Comparison of ENCODE assay signal across 7 mouse cellular contexts in genomic region chr7:128740334-128740733, GRCm38 (mm10). TPM values are rescaled to one million over a fixed set of nuclear protein-coding genes. Genes with fewer than 3 reads are reported as not detected.
DNase-seq lines count a peak whose midpoint lies in the region; ATAC-seq and TF ChIP-seq lines count a peak whose summit lies in the region.

Mcmbp (minus strand) TSS chr7:128740495.

- H3K27me3 ChIP-seq in intestine, postnatal 0 days (replicated peaks; ENCODE audit: control insufficient read depth, insufficient read depth, low read length): no peaks in the 10 kb centered on the region
- H3K27me3 ChIP-seq in midbrain, embryonic 12.5 days: peaks cover 10% of the 10 kb centered on the region
- no peaks in the 10 kb centered on the region for H3K27me3 ChIP-seq in small intestine, adult 2 months (ENCODE audit: control insufficient read depth, insufficient read depth, low read length)

- peak within 1 kb of the TSS; percentile 82 for H3K4me2 ChIP-seq in intestine, postnatal 0 days (replicated peaks; ENCODE audit: low read depth)
- peak within 1 kb of the TSS; percentile 91 for H3K4me2 ChIP-seq in midbrain, embryonic 12.5 days (replicated peaks)

- H3K4me3 ChIP-seq in intestine, postnatal 0 days (ENCODE audit: low read depth, low read length): peak within 1 kb of the TSS; percentile 97
- peak within 1 kb of the TSS; percentile 95 for H3K4me3 ChIP-seq in midbrain, embryonic 12.5 days
- peak within 1 kb of the TSS; percentile 94 for H3K4me3 ChIP-seq in small intestine, adult 2 months (ENCODE audit: low read depth, low read length)

- peak; percentile 72 for TF ChIP-seq POLR2A in small intestine, adult 2 months (IDR thresholded peaks at IDR 0.05; ENCODE audit: low read depth, low read length)

- H3K36me3 ChIP-seq in intestine, postnatal 0 days (ENCODE audit: control insufficient read depth, insufficient read depth): no peaks in the 10 kb centered on the region
- H3K36me3 ChIP-seq in midbrain, embryonic 12.5 days: 0 out of 2 replicates have a peak, but pooled peaks cover 7% of the 10 kb centered on the region
- no peaks in the 10 kb centered on the region for H3K36me3 ChIP-seq in small intestine, adult 2 months (ENCODE audit: control insufficient read depth, insufficient read depth, low read length)

- ATAC-seq in intestine, postnatal 0 days: peak; percentile 78
- peak; percentile 83 for ATAC-seq in midbrain, embryonic 12.5 days (ENCODE audit: low FRiP score, low read depth)

- peak within 1 kb of the TSS; percentile 92 for H3K27ac ChIP-seq in intestine, postnatal 0 days (ENCODE audit: low read depth, low read length)
- peak within 1 kb of the TSS; percentile 89 for H3K27ac ChIP-seq in midbrain, embryonic 12.5 days (replicated peaks)
- H3K27ac ChIP-seq in small intestine, adult 2 months (ENCODE audit: insufficient read depth, low read depth, low read length): peak within 1 kb of the TSS; percentile 68

- DNase-seq in adrenal gland, adult 8-10 months: peak; percentile 93
- DNase-seq in embryo, embryonic 9.5 days (ENCODE audit: extremely low spot score): peak; percentile 97
- no peak for DNase-seq in gonadal fat pad, adult 2 months (ENCODE audit: low read depth)
- peak; percentile 99 for DNase-seq in left cerebral cortex, postnatal 4 days

- peak within 1 kb of the TSS; percentile 92 for H3K9ac ChIP-seq in intestine, postnatal 0 days (ENCODE audit: low read depth, low read length)
- peak within 1 kb of the TSS; percentile 99 for H3K9ac ChIP-seq in midbrain, embryonic 12.5 days (replicated peaks)

- H3K4me1 ChIP-seq in intestine, postnatal 0 days (replicated peaks; ENCODE audit: control insufficient read depth, insufficient read depth, low read length): peaks cover 11% of the 10 kb centered on the region; the same call in 1 of the 2 replicates
- peaks cover 20% of the 10 kb centered on the region for H3K4me1 ChIP-seq in midbrain, embryonic 12.5 days
- H3K4me1 ChIP-seq in small intestine, adult 2 months (ENCODE audit: control insufficient read depth, insufficient read depth, insufficient read length, low read length): peaks cover 17% of the 10 kb centered on the region; the same call in 1 of the 2 replicates

- intact Hi-C loops in left cerebral cortex, postnatal 4 days (cut with DNase I): no loop called here

- WGBS in intestine, postnatal 0 days: under 1% methylated on average over 35 of the region's 35 CpGs
- WGBS in midbrain, embryonic 12.5 days: under 1% methylated on average over 35 of the region's 35 CpGs
- WGBS in small intestine, adult 2 months: under 1% methylated on average over 35 of the region's 35 CpGs

- no peak for TF ChIP-seq CTCF in intestine, postnatal 0 days (IDR thresholded peaks at IDR 0.05; ENCODE audit: low read depth)
- TF ChIP-seq CTCF in small intestine, adult 2 months (IDR thresholded peaks at IDR 0.05; ENCODE audit: extremely low read depth, insufficient read length, insufficient replicate concordance, low read depth, low read length): no peak

- H3K9me3 ChIP-seq in intestine, postnatal 0 days (ENCODE audit: control insufficient read depth): no peaks in the 10 kb centered on the region
- no peaks in the 10 kb centered on the region for H3K9me3 ChIP-seq in midbrain, embryonic 12.5 days

RNA-seq across cellular contexts. Expression of gene Mcmbp, which starts in this region (rescaled TPM):
- total RNA-seq in adrenal gland, adult 8-10 months (2022): 10 to 100 TPM; 29.2 to 37.8 (median 35.0) TPM
- 28.6 and 33.2 TPM in 2 replicates for polyA plus RNA-seq in gonadal fat pad, adult 2 months (2012; rRNA removed)
- polyA plus RNA-seq in intestine, postnatal 0 days (2015; fragmentation: Nextera tagmentation; extraction: Ambion mirVana): 25.0 and 26.5 TPM in 2 replicates
- 10 to 100 TPM; 45.6 to 51.3 TPM for total RNA-seq in left cerebral cortex, postnatal 4 days (2021)
- polyA plus RNA-seq in midbrain, embryonic 12.5 days (2016; fragmentation: Nextera tagmentation; extraction: Ambion mirVana): 74.8 and 78.8 TPM in 2 replicates
- 15.4 and 36.0 TPM in 2 replicates for polyA plus RNA-seq in small intestine, adult 2 months (2012; rRNA removed)
